Mouse (Mus musculus) NIH3T3 (cell line): Measurements from ENCODE around the gene Mybbp1a.

Experiments
- DNase-seq: peaks from one replicate; pipeline ENCODE4 v3.0.0-alpha.2; 2012; ENCODE audit warnings: low read depth

The Mybbp1a gene

DNA sequence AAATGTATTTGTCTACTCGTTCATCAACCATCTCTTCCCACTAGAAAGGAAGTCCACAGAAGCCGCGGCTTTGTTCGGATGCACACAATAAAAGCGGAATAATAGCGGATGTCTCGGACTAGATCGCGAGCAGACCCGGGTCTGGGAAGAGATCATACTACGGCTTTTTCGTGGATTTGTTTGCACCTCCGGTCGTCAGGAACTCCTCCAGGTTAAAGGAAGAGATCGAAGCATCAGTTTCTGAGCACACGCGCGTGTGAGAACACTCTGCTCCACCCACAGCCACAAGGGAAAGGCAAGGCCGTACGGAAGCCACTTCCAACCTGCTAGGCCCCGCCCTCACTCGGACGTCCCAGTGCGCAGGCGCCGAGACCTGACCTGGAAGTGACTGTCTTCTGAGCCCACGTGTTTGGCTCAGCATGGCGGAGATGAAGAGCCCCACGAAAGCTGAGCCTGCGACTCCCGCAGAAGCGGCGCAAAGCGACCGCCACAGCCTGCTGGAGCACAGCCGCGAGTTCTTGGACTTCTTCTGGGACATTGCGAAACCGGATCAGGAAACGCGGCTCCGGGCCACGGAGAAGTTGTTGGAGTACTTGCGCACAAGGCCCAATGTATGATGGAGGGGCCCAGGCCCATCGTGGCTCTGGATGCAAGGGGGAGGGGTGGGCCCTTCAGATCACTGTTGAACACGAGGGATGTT is at the start of gene Mybbp1a:
Gene Mybbp1a (plus strand): TSS at position 391 of the 700 bp plus-strand sequence.
- peak; percentile 99 for DNase-seq

GRCm38 (mm10) chr11:72393243-72393642 is 47.9 kb upstream of the Mybbp1a start:
- DNase-seq: no peak

DNA sequence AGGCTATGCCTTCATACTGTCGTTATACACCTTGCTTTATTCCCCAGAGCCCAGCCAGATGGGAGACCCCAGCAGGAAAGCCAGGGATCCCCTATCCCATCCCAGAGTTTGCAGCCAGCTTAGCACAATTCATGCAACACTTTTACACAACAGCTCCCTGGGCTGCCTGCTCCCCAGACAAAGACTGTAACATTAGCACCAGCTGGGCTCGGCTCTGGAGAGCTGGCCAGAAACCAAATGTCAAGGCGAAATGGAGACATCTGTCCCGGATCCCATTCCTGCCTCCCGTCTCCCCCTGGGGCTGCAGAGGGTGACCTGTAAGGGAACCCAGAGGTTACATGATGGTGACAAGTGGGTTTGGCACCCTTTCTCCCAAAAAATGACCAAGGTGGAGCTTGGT is 47.5 kb upstream of the Mybbp1a start:
- DNase-seq: no peak

DNA sequence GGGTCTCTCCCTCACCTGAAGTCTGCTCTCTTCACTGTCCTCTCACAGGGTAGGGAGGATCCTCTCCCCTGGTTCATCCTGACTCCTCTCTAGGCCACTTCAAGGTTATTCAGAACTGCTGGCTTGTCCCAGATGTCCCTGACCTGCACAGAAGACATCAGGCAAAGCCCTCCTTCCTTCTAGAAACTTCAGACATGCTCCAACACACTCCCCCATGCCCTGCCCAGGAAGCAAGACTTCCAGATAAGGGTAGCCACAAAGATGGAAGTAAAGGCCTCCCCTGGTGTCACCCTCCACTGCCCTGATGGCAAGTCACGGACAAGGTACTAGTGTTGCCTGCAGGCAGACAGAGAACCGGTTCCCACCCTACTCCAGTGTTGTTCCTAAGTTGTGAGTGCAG is 46.5 kb upstream of the Mybbp1a start:
- no peak for DNase-seq

DNA sequence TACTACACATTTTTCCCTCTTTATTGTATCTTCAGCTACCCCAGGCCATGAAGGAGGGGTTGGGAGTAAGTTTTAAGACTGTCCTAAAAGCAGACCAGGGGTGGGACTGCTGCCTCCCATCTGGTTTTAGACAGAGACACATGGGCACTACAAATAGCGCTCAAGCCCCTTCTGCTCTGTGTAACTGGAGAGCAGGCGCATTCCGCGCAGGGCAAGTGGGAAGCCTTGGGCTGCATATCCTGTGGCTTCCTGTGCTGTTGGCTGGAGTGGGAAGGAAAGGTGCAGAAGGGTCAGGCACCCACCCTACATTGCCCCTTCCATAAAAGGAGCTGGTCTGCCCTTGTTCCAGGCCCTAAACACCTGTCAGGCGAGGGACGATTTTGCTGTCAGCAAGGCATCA is 45.5 kb upstream of the Mybbp1a start:
- DNase-seq: no peak

GRCm38 (mm10) chr11:72396621-72397020 is 44.5 kb upstream of the Mybbp1a start:
- DNase-seq: no peak

- peak; percentile 52 for DNase-seq
Observed at GRCm38 (mm10) chr11:72397072-72397471, 44.1 kb upstream of the Mybbp1a start.

GRCm38 (mm10) chr11:72397811-72398525 is 43.2 kb upstream of the Mybbp1a start:
- DNase-seq: no peak

DNA sequence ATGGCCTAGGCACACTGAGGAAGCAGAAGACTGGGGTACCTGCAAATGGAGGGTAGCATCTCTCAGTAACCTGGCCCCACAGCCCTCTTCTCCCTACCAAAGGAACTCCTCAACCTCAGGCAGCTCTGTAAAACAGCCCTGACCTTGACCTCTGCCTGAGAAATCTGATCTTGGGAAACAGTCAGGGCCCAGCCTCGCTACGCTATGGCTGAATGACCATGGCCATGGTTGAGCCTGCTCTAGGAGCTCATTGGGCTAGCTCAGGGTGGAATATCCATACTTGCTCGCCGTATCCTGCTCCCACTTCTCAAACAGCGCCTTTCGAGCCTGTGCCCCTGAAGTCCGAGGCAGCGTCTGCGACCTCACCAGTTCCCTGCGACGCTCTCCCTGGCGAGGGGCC is 40.1 kb upstream of the Mybbp1a start:
- no peak for DNase-seq

DNA sequence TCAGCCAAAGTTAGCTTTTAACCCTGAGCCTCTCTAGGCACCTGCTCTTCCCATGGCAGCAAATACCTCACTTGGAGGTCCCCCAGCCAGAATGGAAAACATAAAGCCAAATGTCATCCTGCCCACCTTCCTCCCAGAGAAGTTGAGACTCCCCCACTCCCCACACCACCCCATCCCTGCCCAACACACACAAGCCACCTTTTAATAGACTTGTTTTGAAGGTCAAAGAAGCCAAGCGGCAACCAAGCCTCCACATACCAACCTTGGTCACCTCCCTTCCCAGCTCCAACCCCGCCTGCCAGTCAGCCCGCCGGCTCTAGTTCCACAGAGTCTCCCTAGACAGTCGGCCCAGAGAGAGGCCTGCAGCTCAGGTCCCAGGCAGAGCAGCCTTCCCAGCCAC is 39.1 kb upstream of the Mybbp1a start:
- DNase-seq: no peak

DNA sequence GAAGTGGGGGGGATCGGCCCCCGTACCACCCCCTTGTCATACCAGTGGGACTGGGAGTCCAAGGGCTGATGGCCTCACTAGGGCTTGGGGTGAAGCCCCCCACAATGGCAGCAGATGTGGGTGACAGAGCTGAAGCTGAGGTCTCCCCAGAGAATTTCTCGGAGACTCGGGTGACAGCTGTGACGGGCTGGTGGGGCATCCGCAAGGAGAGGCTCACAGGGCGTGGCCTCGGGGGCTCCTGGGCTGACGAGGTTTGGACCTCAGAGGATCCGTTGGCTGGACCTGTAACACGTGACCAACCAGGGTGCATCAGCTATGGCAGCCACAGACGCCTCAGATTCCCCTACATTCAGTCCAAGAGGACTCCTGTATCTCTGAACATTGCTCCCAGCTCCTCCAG is 38.2 kb upstream of the Mybbp1a start:
- no peak for DNase-seq

DNA sequence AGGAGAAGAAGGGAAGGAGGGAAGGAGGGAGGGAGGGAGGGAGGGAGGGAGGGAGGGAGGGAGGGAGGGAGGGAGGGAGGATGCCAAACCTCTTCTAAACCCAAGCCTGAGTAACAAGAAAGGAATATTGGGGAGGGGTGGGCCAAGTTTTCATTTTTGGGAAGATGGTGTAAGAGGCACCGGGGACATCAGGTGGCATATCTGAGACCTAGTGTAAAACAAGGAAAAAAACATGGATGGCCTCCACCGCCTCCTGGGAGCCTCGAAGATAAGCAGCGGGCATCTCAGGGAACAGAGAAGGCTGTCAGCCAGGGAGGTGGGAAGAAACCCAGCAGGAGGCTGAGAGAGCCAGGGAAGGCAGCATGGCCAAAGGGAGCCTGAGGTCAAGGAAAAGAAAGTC is 35.6 kb upstream of the Mybbp1a start:
- no peak for DNase-seq

- DNase-seq: no peak
Observed at GRCm38 (mm10) chr11:72406079-72406675, 35.0 kb upstream of the Mybbp1a start.

DNA sequence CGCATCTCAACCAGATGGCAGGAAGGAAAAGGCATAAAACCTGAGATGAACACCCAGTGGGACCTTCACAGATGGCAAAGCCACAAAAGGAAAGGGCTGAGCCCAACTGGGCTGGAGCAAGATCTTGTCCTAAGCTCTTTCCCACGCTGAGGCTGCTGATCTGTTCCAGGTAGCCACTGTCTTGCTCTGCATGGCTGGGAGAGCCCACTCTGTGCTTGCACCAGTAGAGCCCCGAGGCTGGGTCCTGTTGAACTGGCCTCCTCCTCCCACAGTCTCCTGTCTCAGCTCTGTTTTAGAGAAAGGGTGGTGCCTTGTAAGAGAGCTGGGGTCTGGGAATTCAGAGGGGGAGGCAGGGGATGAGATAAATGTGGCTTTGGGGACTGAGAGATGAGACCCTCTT is 34.1 kb upstream of the Mybbp1a start:
- no peak for DNase-seq

GRCm38 (mm10) chr11:72407574-72407973 is 33.6 kb upstream of the Mybbp1a start:
- no peak for DNase-seq

GRCm38 (mm10) chr11:72408451-72409170 is 32.5 kb upstream of the Mybbp1a start:
- no peak for DNase-seq

DNA sequence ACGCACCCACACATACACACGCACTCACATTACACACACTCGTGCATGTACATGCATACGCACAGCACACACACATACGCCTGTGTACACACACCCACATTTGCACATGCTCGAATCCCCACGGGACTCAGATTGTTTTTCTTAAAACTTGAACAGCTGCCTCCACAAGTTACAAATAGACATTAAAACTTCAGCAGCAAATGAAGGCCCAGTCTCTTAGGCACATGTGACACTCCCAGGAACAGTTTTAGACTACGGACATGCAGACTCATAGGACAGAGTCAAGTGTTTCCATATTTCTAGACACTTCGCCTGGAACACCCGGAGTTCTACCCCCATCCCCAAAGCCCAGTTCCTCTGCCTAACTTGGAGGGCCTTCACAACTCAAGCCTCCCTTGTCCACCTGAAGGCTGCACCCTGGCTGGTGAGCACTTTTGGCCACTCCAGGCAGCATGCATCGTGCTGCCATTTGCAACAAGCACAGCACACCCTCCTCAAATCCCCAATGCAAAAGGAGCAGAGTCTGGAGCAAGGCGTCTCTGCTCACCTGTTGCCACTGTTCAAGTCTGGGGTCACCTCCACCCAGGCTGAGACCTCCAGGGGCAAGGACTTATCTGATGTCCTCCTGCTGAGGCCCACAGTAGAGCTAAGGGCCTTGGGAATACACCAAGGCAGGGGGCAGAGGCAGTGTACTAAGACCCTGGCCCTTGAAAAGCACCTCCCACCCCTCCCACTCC is 31.3 kb upstream of the Mybbp1a start:
- no peak for DNase-seq

GRCm38 (mm10) chr11:72410521-72411092 is 30.5 kb upstream of the Mybbp1a start:
- DNase-seq: no peak

- DNase-seq: no peak
Observed at GRCm38 (mm10) chr11:72411093-72411921, 29.8 kb upstream of the Mybbp1a start, which contains the start of gene Smtnl2. TSS of gene Smtnl2 (minus strand) at chr11:72411713.

- DNase-seq: no peak
Observed at GRCm38 (mm10) chr11:72411945-72412344, 29.2 kb upstream of the Mybbp1a start.

GRCm38 (mm10) chr11:72413016-72413415 is 28.1 kb upstream of the Mybbp1a start:
- DNase-seq: no peak
